Mouse (Mus musculus): Measurements from ENCODE around the gene Nectin2.

Gene Nectin2

GRCm38 (mm10) chr7:19686521-19686920, 63.8 kb downstream of the Nectin2 start:
- H3K4me3 ChIP-seq (replicated peaks; ENCODE audit: low read length), result no peak overlapping the region
- no peaks in the 10 kb centered on the region for H3K9me3 ChIP-seq (ENCODE audit: low read length)
- H3K36me3 ChIP-seq (ENCODE audit: insufficient read depth, low read length), result peaks cover 12% of the 10 kb centered on the region
- H3K27me3 ChIP-seq (ENCODE audit: insufficient read depth, low read length), result no peaks in the 10 kb centered on the region
- H3K4me1 ChIP-seq (replicated peaks; ENCODE audit: low read depth, low read length), result peaks cover 73% of the 10 kb centered on the region
- no peak for TF ChIP-seq CTCF (conservative IDR thresholded peaks at IDR 0.05; ENCODE audit: low read length)
- no peak for TF ChIP-seq NANOG (IDR thresholded peaks at IDR 0.05; ENCODE audit: borderline replicate concordance, low read length)
- no peak for TF ChIP-seq POU5F1 (IDR thresholded peaks at IDR 0.05; ENCODE audit: borderline replicate concordance, low read length)

- no peak overlapping the region for H3K4me3 ChIP-seq (replicated peaks; ENCODE audit: low read length)
- peaks cover 12% of the 10 kb centered on the region for H3K36me3 ChIP-seq (ENCODE audit: insufficient read depth, low read length)
- no peaks in the 10 kb centered on the region for H3K27me3 ChIP-seq (ENCODE audit: insufficient read depth, low read length)
- TF ChIP-seq CTCF (conservative IDR thresholded peaks at IDR 0.05; ENCODE audit: low read length) (no peak), NANOG (IDR thresholded peaks at IDR 0.05; ENCODE audit: borderline replicate concordance, low read length) (no peak), POU5F1 (IDR thresholded peaks at IDR 0.05; ENCODE audit: borderline replicate concordance, low read length) (no peak)
- peaks cover 72% of the 10 kb centered on the region for H3K4me1 ChIP-seq (replicated peaks; ENCODE audit: low read depth, low read length)
- H3K9me3 ChIP-seq (ENCODE audit: low read length), result no peaks in the 10 kb centered on the region
Measured at GRCm38 (mm10) chr7:19685374-19685773, 64.9 kb downstream of the Nectin2 start.

GRCm38 (mm10) chr7:19683771-19684201, 66.5 kb downstream of the Nectin2 start:
- no peak overlapping the region for H3K4me3 ChIP-seq (replicated peaks; ENCODE audit: low read length)
- H3K27me3 ChIP-seq (ENCODE audit: insufficient read depth, low read length), result no peaks in the 10 kb centered on the region
- H3K9me3 ChIP-seq (ENCODE audit: low read length), result no peaks in the 10 kb centered on the region
- TF ChIP-seq CTCF (conservative IDR thresholded peaks at IDR 0.05; ENCODE audit: low read length) (no peak), POU5F1 (IDR thresholded peaks at IDR 0.05; ENCODE audit: borderline replicate concordance, low read length) (no peak), NANOG (IDR thresholded peaks at IDR 0.05; ENCODE audit: borderline replicate concordance, low read length) (no peak)
- peaks cover 66% of the 10 kb centered on the region for H3K4me1 ChIP-seq (replicated peaks; ENCODE audit: low read depth, low read length)
- H3K36me3 ChIP-seq (ENCODE audit: insufficient read depth, low read length), result peaks cover 3% of the 10 kb centered on the region; the same call in 1 of the 2 replicates

- Histone ChIP-seq H3K9me3 (ENCODE audit: low read length) (no peaks in the 10 kb centered on the region), H3K36me3 (ENCODE audit: insufficient read depth, low read length) (no peaks in the 10 kb centered on the region), H3K27me3 (ENCODE audit: insufficient read depth, low read length) (no peaks in the 10 kb centered on the region), H3K4me3 (replicated peaks; ENCODE audit: low read length) (no peak overlapping the region), H3K4me1 (replicated peaks; ENCODE audit: low read depth, low read length) (peaks cover 66% of the 10 kb centered on the region)
- TF ChIP-seq NANOG (IDR thresholded peaks at IDR 0.05; ENCODE audit: borderline replicate concordance, low read length), result no peak
- no peak for TF ChIP-seq CTCF (conservative IDR thresholded peaks at IDR 0.05; ENCODE audit: low read length)
- TF ChIP-seq POU5F1 (IDR thresholded peaks at IDR 0.05; ENCODE audit: borderline replicate concordance, low read length), result no peak
Measured at GRCm38 (mm10) chr7:19682979-19683378, 67.3 kb downstream of the Nectin2 start.

- Histone ChIP-seq H3K36me3 (ENCODE audit: insufficient read depth, low read length) (no peaks in the 10 kb centered on the region), H3K9me3 (ENCODE audit: low read length) (no peaks in the 10 kb centered on the region), H3K27me3 (ENCODE audit: insufficient read depth, low read length) (no peaks in the 10 kb centered on the region), H3K4me3 (replicated peaks; ENCODE audit: low read length) (no peak within 1 kb of the TSS), H3K4me1 (replicated peaks; ENCODE audit: low read depth, low read length) (peaks cover 54% of the 10 kb centered on the region)
- TF ChIP-seq POU5F1 (IDR thresholded peaks at IDR 0.05; ENCODE audit: borderline replicate concordance, low read length), result no peak
- no peak for TF ChIP-seq NANOG (IDR thresholded peaks at IDR 0.05; ENCODE audit: borderline replicate concordance, low read length)
- TF ChIP-seq CTCF (conservative IDR thresholded peaks at IDR 0.05; ENCODE audit: low read length), result no peak
Measured at GRCm38 (mm10) chr7:19681202-19681694, 69.0 kb downstream of the Nectin2 start, which contains the start of the genes Gm44805 and Apoc4. Gene Gm44805, minus strand, starts transcription at chr7:19681423. Gene Apoc4, minus strand, starts transcription at chr7:19681479.

- H3K27me3 ChIP-seq (ENCODE audit: insufficient read depth, low read length), result no peaks in the 10 kb centered on the region
- no peak overlapping the region for H3K4me3 ChIP-seq (replicated peaks; ENCODE audit: low read length)
Measured at GRCm38 (mm10) chr7:19680702-19681101, 69.6 kb downstream of the Nectin2 start.

GRCm38 (mm10) chr7:19678901-19679300, 71.4 kb downstream of the Nectin2 start:
- H3K27me3 ChIP-seq (ENCODE audit: insufficient read depth, low read length), result no peaks in the 10 kb centered on the region
- H3K36me3 ChIP-seq (ENCODE audit: insufficient read depth, low read length), result no peaks in the 10 kb centered on the region
- H3K4me1 ChIP-seq (replicated peaks; ENCODE audit: low read depth, low read length), result peaks cover 41% of the 10 kb centered on the region
- no peak overlapping the region for H3K4me3 ChIP-seq (replicated peaks; ENCODE audit: low read length)
- H3K9me3 ChIP-seq (ENCODE audit: low read length), result no peaks in the 10 kb centered on the region
- TF ChIP-seq NANOG (IDR thresholded peaks at IDR 0.05; ENCODE audit: borderline replicate concordance, low read length) (no peak), POU5F1 (IDR thresholded peaks at IDR 0.05; ENCODE audit: borderline replicate concordance, low read length) (no peak), CTCF (conservative IDR thresholded peaks at IDR 0.05; ENCODE audit: low read length) (no peak)

More at GRCm38 (mm10) chr7:19680702-19681101, 69.6 kb downstream of the Nectin2 start:
- Histone ChIP-seq H3K9me3 (ENCODE audit: low read length) (no peaks in the 10 kb centered on the region), H3K36me3 (ENCODE audit: insufficient read depth, low read length) (no peaks in the 10 kb centered on the region), H3K4me1 (replicated peaks; ENCODE audit: low read depth, low read length) (peaks cover 52% of the 10 kb centered on the region)
- TF ChIP-seq NANOG (IDR thresholded peaks at IDR 0.05; ENCODE audit: borderline replicate concordance, low read length) (no peak), POU5F1 (IDR thresholded peaks at IDR 0.05; ENCODE audit: borderline replicate concordance, low read length) (no peak)

GRCm38 (mm10) chr7:19677872-19678271, 72.4 kb downstream of the Nectin2 start, which contains the start of gene Apoc2:
Gene Apoc2, minus strand, starts transcription at chr7:19677941.
- H3K4me1 ChIP-seq (replicated peaks; ENCODE audit: low read depth, low read length), result peaks cover 41% of the 10 kb centered on the region
- no peak within 1 kb of the TSS for H3K4me3 ChIP-seq (replicated peaks; ENCODE audit: low read length)
- no peaks in the 10 kb centered on the region for H3K27me3 ChIP-seq (ENCODE audit: insufficient read depth, low read length)

GRCm38 (mm10) chr7:19676662-19677061, 73.6 kb downstream of the Nectin2 start:
- H3K36me3 ChIP-seq (ENCODE audit: insufficient read depth, low read length), result no peaks in the 10 kb centered on the region
- H3K27me3 ChIP-seq (ENCODE audit: insufficient read depth, low read length), result no peaks in the 10 kb centered on the region
- no peak overlapping the region for H3K4me3 ChIP-seq (replicated peaks; ENCODE audit: low read length)
- no peaks in the 10 kb centered on the region for H3K9me3 ChIP-seq (ENCODE audit: low read length)
- H3K4me1 ChIP-seq (replicated peaks; ENCODE audit: low read depth, low read length), result peaks cover 41% of the 10 kb centered on the region
- TF ChIP-seq POU5F1 (IDR thresholded peaks at IDR 0.05; ENCODE audit: borderline replicate concordance, low read length) (no peak), NANOG (IDR thresholded peaks at IDR 0.05; ENCODE audit: borderline replicate concordance, low read length) (no peak), CTCF (conservative IDR thresholded peaks at IDR 0.05; ENCODE audit: low read length) (no peak)

More at GRCm38 (mm10) chr7:19677872-19678271, 72.4 kb downstream of the Nectin2 start, which contains the start of gene Apoc2:
- TF ChIP-seq POU5F1 (IDR thresholded peaks at IDR 0.05; ENCODE audit: borderline replicate concordance, low read length) (no peak), NANOG (IDR thresholded peaks at IDR 0.05; ENCODE audit: borderline replicate concordance, low read length) (no peak), CTCF (conservative IDR thresholded peaks at IDR 0.05; ENCODE audit: low read length) (no peak)
- no peaks in the 10 kb centered on the region for H3K9me3 ChIP-seq (ENCODE audit: low read length)
- H3K36me3 ChIP-seq (ENCODE audit: insufficient read depth, low read length), result no peaks in the 10 kb centered on the region

Measured in E14TG2a.4 (cell line).